ENCODE assay signal across 9 mouse cellular contexts in the genomic region with DNA sequence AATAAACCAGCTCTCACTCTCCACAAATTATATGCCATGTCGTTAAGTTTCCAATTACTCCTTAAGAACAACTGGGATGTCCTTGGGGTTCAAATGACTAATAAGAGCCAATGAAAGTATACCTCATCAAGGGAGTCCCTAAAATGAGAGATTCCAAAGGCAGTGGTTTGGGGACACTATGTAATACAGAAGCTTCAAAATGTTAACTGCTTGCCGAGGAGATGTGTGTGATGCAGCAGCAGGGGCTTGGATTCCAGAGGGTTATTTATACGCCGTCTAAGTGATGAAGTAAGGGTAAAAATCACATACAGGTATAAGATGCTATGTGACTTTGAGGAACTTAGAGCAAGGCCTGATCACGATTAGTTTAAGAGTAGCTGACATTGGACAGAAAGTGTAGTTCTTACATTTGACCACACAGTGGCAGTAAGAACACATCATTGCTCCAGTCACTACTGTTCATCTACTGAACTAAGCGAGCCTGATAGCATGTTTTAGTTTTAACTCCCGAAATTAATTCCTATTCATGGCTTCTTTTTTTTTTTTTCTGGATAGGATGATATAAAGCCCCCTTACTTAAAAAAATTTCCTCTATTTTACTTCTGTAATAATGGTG. TPM values are rescaled to one million over a fixed set of nuclear protein-coding genes. Genes with fewer than 3 reads are reported as not detected.
DNase-seq lines count a peak whose midpoint lies in the region; ATAC-seq lines count a peak whose summit lies in the region.
"Had no signal": no experiment of that assay in that cellular context is flagged by ENCODE, and none has a peak within 500 bp of the region (broad histone marks: within the 10 kb centered on the region; RNA-seq: fewer than 3 reads in every experiment).

No protein-coding gene starts in this region.

- H3K27me3 ChIP-seq in heart, embryonic 10.5 days (ENCODE audit: insufficient read depth, poor library complexity, severe bottlenecking) = no peaks in the 10 kb centered on the region
- no peaks in the 10 kb centered on the region for H3K27me3 ChIP-seq in forebrain, embryonic 16.5 days (replicated peaks; ENCODE audit: control insufficient read depth, insufficient read depth, low read length)
- no peaks in the 10 kb centered on the region for H3K27me3 ChIP-seq in neural tube, embryonic 15.5 days (replicated peaks)
- H3K27me3 ChIP-seq: embryonic facial prominence, embryonic 15.5 days had no signal

- H3K9ac ChIP-seq in forebrain, embryonic 16.5 days (replicated peaks; ENCODE audit: low read depth, low read length) = no peak overlapping the region
- H3K9ac ChIP-seq in neural tube, embryonic 15.5 days (replicated peaks) = no peak overlapping the region
- H3K9ac ChIP-seq: embryonic facial prominence, embryonic 15.5 days had no signal

- H3K4me1 ChIP-seq in heart, embryonic 10.5 days = peaks cover 3% of the 10 kb centered on the region; the same call in 1 of the 2 replicates
- H3K4me1 ChIP-seq in forebrain, embryonic 16.5 days (replicated peaks; ENCODE audit: control insufficient read depth, insufficient read depth, low read length) = no peaks in the 10 kb centered on the region
- no peaks in the 10 kb centered on the region for H3K4me1 ChIP-seq in neural tube, embryonic 15.5 days
- H3K4me1 ChIP-seq: embryonic facial prominence, embryonic 15.5 days had no signal

- H3K9me3 ChIP-seq in heart, embryonic 10.5 days = no peaks in the 10 kb centered on the region
- no peaks in the 10 kb centered on the region for H3K9me3 ChIP-seq in forebrain, embryonic 16.5 days (ENCODE audit: control insufficient read depth, low read length)
- H3K9me3 ChIP-seq in neural tube, embryonic 15.5 days (replicated peaks) = no peaks in the 10 kb centered on the region
- H3K9me3 ChIP-seq: embryonic facial prominence, embryonic 15.5 days had no signal

- H3K4me3 ChIP-seq in heart, embryonic 10.5 days = no peak overlapping the region
- no peak overlapping the region for H3K4me3 ChIP-seq in forebrain, embryonic 16.5 days (replicated peaks; ENCODE audit: low read length)
- no peak overlapping the region for H3K4me3 ChIP-seq in neural tube, embryonic 15.5 days (replicated peaks)
- H3K4me3 ChIP-seq: embryonic facial prominence, embryonic 15.5 days had no signal

- no peak overlapping the region for H3K4me2 ChIP-seq in forebrain, embryonic 16.5 days (ENCODE audit: low read length)
- no peak overlapping the region for H3K4me2 ChIP-seq in neural tube, embryonic 15.5 days
- H3K4me2 ChIP-seq: embryonic facial prominence, embryonic 15.5 days had no signal

- H3K27ac ChIP-seq in heart, embryonic 10.5 days = no peak overlapping the region
- H3K27ac ChIP-seq in forebrain, embryonic 16.5 days (ENCODE audit: low read length) = no peak overlapping the region
- H3K27ac ChIP-seq in neural tube, embryonic 15.5 days (replicated peaks) = no peak overlapping the region
- H3K27ac ChIP-seq: embryonic facial prominence, embryonic 15.5 days had no signal

- ATAC-seq in forebrain, embryonic 16.5 days = peak; percentile 91
- peak; percentile 81; the same call in 1 of the 2 replicates for ATAC-seq in neural tube, embryonic 15.5 days (ENCODE audit: low FRiP score)

- peak; percentile 11 to 31 for DNase-seq in heart, adult 9 months (ENCODE audit: low spot score in 2 of 2)
- DNase-seq in heart, embryonic 10.5 days (ENCODE audit: low spot score) = no peak
- DNase-seq in B cell, adult 2 months = peak; percentile 46 to 58
- peak; percentile 56 for DNase-seq in ZHBTc4 (ENCODE audit: low read depth, low spot score)
- peak; percentile 23 to 45 for DNase-seq in layer of hippocampus, postnatal 10 days (ENCODE audit: low spot score in 2 of 2)
- no peak for DNase-seq in urinary bladder, postnatal 36 days (ENCODE audit: low spot score in 2 of 2)

- WGBS in heart, embryonic 10.5 days = 49% methylated on average over 7 of the region's 7 CpGs
- WGBS in forebrain, embryonic 16.5 days = 45% methylated on average over 7 of the region's 7 CpGs
- WGBS in neural tube, embryonic 15.5 days = 56% methylated on average over 7 of the region's 7 CpGs

- H3K36me3 ChIP-seq in heart, embryonic 10.5 days = no peaks in the 10 kb centered on the region
- no peaks in the 10 kb centered on the region for H3K36me3 ChIP-seq in forebrain, embryonic 16.5 days (ENCODE audit: control insufficient read depth, insufficient read depth)
- no peaks in the 10 kb centered on the region for H3K36me3 ChIP-seq in neural tube, embryonic 15.5 days
- H3K36me3 ChIP-seq: embryonic facial prominence, embryonic 15.5 days had no signal

RNA-seq across cellular contexts. Expression of gene Ifi206, which starts 34.6 kb away (rescaled TPM):
- polyA plus RNA-seq in heart, embryonic 10.5 days (2016; fragmentation: Nextera tagmentation; extraction: Ambion mirVana) = not detected in 2 replicates
- not detected in 2 replicates for polyA plus RNA-seq in forebrain, embryonic 16.5 days (2015; fragmentation: Nextera tagmentation; extraction: Ambion mirVana)
- total RNA-seq in layer of hippocampus, postnatal 10 days (2021) = not detected
- polyA plus RNA-seq in neural tube, embryonic 15.5 days (2015; fragmentation: Nextera tagmentation; extraction: Ambion mirVana) = 0.26 TPM in 1 of 2 replicates, not detected in the other

Comparison
In these comparisons a context has a peak if more than half of its experiments do, and no peak if none do; other contexts are left out.
1. DNase-seq: peak in heart, adult 9 months (2 of 2), B cell, adult 2 months (2 of 2), ZHBTc4 (single experiment) and layer of hippocampus, postnatal 10 days (2 of 2); none in heart, embryonic 10.5 days (single experiment) and urinary bladder, postnatal 36 days (0 of 2).